Mouse (Mus musculus): ENCODE results near the gene Syce1l. TPM values are rescaled to one million over a fixed set of nuclear protein-coding genes. Genes with fewer than 3 reads are reported as not detected.

Gene Syce1l
- polyA plus RNA-seq, 1 experiment from 2014 or later = not detected

DNA sequence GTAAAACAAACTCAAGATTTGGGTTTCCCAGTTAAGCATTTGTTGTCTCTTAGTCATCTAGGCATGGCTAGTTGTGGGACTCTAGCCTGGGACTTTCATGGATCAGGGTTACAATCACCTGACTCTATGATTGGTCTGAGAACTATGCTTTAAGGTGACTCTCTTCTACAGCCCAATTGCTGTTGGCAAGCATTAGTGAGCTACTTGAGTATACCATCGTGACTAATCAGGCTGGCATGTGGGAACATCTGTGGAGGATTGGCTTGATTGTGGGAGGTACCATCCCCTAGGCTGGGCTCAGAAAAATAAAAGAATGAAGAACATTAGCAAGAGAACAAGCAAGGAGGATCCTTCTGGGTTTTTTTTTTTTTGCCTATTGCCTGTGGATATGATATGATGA lies 33.8 kb downstream of the Syce1l start:
- Histone ChIP-seq H3K4me2 (ENCODE audit: low read depth, low read length) (no peak overlapping the region), H3K9ac (replicated peaks; ENCODE audit: low read length) (no peak overlapping the region), H3K27ac (replicated peaks; ENCODE audit: low read depth, low read length) (no peak overlapping the region), H3K36me3 (replicated peaks; ENCODE audit: control insufficient read depth, insufficient read depth, low read depth, low read length) (no peaks in the 10 kb centered on the region), H3K4me1 (ENCODE audit: control insufficient read depth, insufficient read depth, low read length) (no peaks in the 10 kb centered on the region), H3K27me3 (ENCODE audit: control insufficient read depth, insufficient read depth, low read length) (no peaks in the 10 kb centered on the region), H3K4me3 (ENCODE audit: low read depth, low read length) (no peak overlapping the region), H3K9me3 (replicated peaks; ENCODE audit: control insufficient read depth, low read length) (no peaks in the 10 kb centered on the region)
- no peak for DNase-seq (ENCODE audit: low spot score)
- no peak for ATAC-seq (replicated peaks; ENCODE audit: insufficient number of reproducible peaks, low FRiP score, low TSS enrichment, low read depth)
- 89% methylated on average over 1 of the region's 1 CpGs for WGBS

- Histone ChIP-seq H3K9ac (replicated peaks; ENCODE audit: low read length) (no peak overlapping the region), H3K4me3 (ENCODE audit: low read depth, low read length) (no peak overlapping the region), H3K27ac (replicated peaks; ENCODE audit: low read depth, low read length) (no peak overlapping the region), H3K9me3 (replicated peaks; ENCODE audit: control insufficient read depth, low read length) (no peaks in the 10 kb centered on the region), H3K27me3 (ENCODE audit: control insufficient read depth, insufficient read depth, low read length) (no peaks in the 10 kb centered on the region), H3K36me3 (replicated peaks; ENCODE audit: control insufficient read depth, insufficient read depth, low read depth, low read length) (no peaks in the 10 kb centered on the region), H3K4me2 (ENCODE audit: low read depth, low read length) (no peak overlapping the region), H3K4me1 (ENCODE audit: control insufficient read depth, insufficient read depth, low read length) (no peaks in the 10 kb centered on the region)
- ATAC-seq (replicated peaks; ENCODE audit: insufficient number of reproducible peaks, low FRiP score, low TSS enrichment, low read depth) (no peak), DNase-seq (ENCODE audit: low spot score) (no peak)
- WGBS = 68% methylated on average over 3 of the region's 3 CpGs
These were observed 36.3 kb downstream of the Syce1l start for GRCm38 (mm10) chr8:113679361-113679760.

DNA sequence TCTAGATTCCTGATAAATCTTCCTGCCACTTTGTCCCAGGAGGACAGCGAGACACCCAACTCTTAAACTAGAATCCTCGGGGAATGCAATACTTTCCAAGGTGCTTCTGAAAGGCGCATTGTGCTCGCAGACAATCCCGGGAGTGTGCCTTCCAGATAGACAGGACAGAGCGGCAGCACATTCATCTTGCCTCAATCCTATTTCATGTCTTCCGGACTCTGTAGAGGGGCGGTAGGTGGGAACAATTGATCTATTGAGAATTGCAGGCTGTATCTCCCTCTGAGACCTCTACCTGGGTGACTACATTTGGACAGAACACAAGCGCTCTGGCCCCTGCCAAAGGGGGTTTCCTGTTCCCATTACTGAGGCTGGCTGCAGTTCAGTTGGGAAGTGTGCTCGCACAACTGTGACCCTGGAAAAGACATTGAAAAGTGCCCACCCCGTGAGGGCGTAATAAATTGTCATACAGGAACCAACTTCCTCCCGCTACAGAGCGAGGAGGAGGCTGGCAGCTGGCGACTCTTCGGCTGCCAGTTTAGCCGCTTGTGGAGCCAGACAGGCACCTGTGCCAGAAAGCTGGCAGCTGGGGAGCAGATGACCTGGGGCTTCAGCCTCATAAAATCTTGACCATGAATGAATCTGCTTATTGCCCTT lies 45.0 kb downstream of the Syce1l start:
- no peaks in the 10 kb centered on the region for H3K36me3 ChIP-seq (replicated peaks; ENCODE audit: control insufficient read depth, insufficient read depth, low read depth, low read length)
- H3K27ac ChIP-seq (replicated peaks; ENCODE audit: low read depth, low read length) = no peak overlapping the region
- H3K4me2 ChIP-seq (ENCODE audit: low read depth, low read length) = no peak overlapping the region
- no peak for DNase-seq (ENCODE audit: low spot score)
- WGBS = 54% methylated on average over 17 of the region's 17 CpGs
- no peak overlapping the region for H3K4me3 ChIP-seq (ENCODE audit: low read depth, low read length)
- no peaks in the 10 kb centered on the region for H3K9me3 ChIP-seq (replicated peaks; ENCODE audit: control insufficient read depth, low read length)
- no peaks in the 10 kb centered on the region for H3K27me3 ChIP-seq (ENCODE audit: control insufficient read depth, insufficient read depth, low read length)
- no peak overlapping the region for H3K9ac ChIP-seq (replicated peaks; ENCODE audit: low read length)
- no peaks in the 10 kb centered on the region for H3K4me1 ChIP-seq (ENCODE audit: control insufficient read depth, insufficient read depth, low read length)
- ATAC-seq (replicated peaks; ENCODE audit: insufficient number of reproducible peaks, low FRiP score, low TSS enrichment, low read depth) = no peak

GRCm38 (mm10) chr8:113688543-113688915 lies 45.5 kb downstream of the Syce1l start:
- 85% methylated on average over 8 of the region's 8 CpGs for WGBS
- Histone ChIP-seq H3K36me3 (replicated peaks; ENCODE audit: control insufficient read depth, insufficient read depth, low read depth, low read length) (no peaks in the 10 kb centered on the region), H3K27me3 (ENCODE audit: control insufficient read depth, insufficient read depth, low read length) (no peaks in the 10 kb centered on the region), H3K4me2 (ENCODE audit: low read depth, low read length) (no peak overlapping the region), H3K4me1 (ENCODE audit: control insufficient read depth, insufficient read depth, low read length) (no peaks in the 10 kb centered on the region), H3K9me3 (replicated peaks; ENCODE audit: control insufficient read depth, low read length) (no peaks in the 10 kb centered on the region), H3K9ac (replicated peaks; ENCODE audit: low read length) (no peak overlapping the region), H3K27ac (replicated peaks; ENCODE audit: low read depth, low read length) (no peak overlapping the region), H3K4me3 (ENCODE audit: low read depth, low read length) (no peak overlapping the region)
- ATAC-seq (replicated peaks; ENCODE audit: insufficient number of reproducible peaks, low FRiP score, low TSS enrichment, low read depth) (no peak), DNase-seq (ENCODE audit: low spot score) (no peak)

GRCm38 (mm10) chr8:113691622-113692343 lies 48.8 kb downstream of the Syce1l start:
- H3K9ac ChIP-seq (replicated peaks; ENCODE audit: low read length) = no peak overlapping the region
- H3K27ac ChIP-seq (replicated peaks; ENCODE audit: low read depth, low read length) = no peak overlapping the region
- DNase-seq (ENCODE audit: low spot score) (no peak), ATAC-seq (replicated peaks; ENCODE audit: insufficient number of reproducible peaks, low FRiP score, low TSS enrichment, low read depth) (no peak)
- no peaks in the 10 kb centered on the region for H3K4me1 ChIP-seq (ENCODE audit: control insufficient read depth, insufficient read depth, low read length)
- WGBS = 76% methylated on average over 14 of the region's 14 CpGs
- no peaks in the 10 kb centered on the region for H3K9me3 ChIP-seq (replicated peaks; ENCODE audit: control insufficient read depth, low read length)
- no peaks in the 10 kb centered on the region for H3K27me3 ChIP-seq (ENCODE audit: control insufficient read depth, insufficient read depth, low read length)
- no peak overlapping the region for H3K4me2 ChIP-seq (ENCODE audit: low read depth, low read length)
- H3K4me3 ChIP-seq (ENCODE audit: low read depth, low read length) = no peak overlapping the region
- H3K36me3 ChIP-seq (replicated peaks; ENCODE audit: control insufficient read depth, insufficient read depth, low read depth, low read length) = no peaks in the 10 kb centered on the region

DNA sequence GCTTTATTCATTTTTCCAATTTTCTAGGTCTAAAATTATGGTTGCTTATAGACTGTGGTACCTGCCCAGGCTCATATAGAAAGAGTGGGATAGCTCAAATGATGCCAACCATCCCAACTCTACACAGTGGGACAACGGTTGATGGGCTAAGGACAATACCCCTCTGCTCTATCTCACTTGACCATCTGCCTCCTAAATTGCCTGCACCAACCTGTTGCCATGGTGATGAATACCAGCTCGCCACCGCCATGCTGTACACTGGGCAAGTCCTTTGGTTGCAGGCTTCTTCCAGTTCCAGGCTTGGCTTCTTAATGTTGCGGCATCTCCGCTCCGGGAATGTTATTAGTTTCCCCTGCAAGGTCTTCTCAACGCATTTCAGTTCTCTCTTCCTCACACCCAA lies 62.0 kb downstream of the Syce1l start:
- H3K27me3 ChIP-seq (ENCODE audit: control insufficient read depth, insufficient read depth, low read length) = no peaks in the 10 kb centered on the region
- no peaks in the 10 kb centered on the region for H3K4me1 ChIP-seq (ENCODE audit: control insufficient read depth, insufficient read depth, low read length)
- H3K9me3 ChIP-seq (replicated peaks; ENCODE audit: control insufficient read depth, low read length) = no peaks in the 10 kb centered on the region
- no peak overlapping the region for H3K9ac ChIP-seq (replicated peaks; ENCODE audit: low read length)
- DNase-seq (ENCODE audit: low spot score) (no peak), ATAC-seq (replicated peaks; ENCODE audit: insufficient number of reproducible peaks, low FRiP score, low TSS enrichment, low read depth) (0 out of 2 replicates have a peak, but pooled peaks have one; percentile 48)
- WGBS = 73% methylated on average over 7 of the region's 7 CpGs
- H3K27ac ChIP-seq (replicated peaks; ENCODE audit: low read depth, low read length) = no peak overlapping the region
- H3K36me3 ChIP-seq (replicated peaks; ENCODE audit: control insufficient read depth, insufficient read depth, low read depth, low read length) = no peaks in the 10 kb centered on the region
- H3K4me2 ChIP-seq (ENCODE audit: low read depth, low read length) = no peak overlapping the region
- H3K4me3 ChIP-seq (ENCODE audit: low read depth, low read length) = no peak overlapping the region

Other genes with a start within 250 kb of the Syce1l start
- gene Mon1b, start 7.6 kb upstream of the Syce1l start, polyA plus RNA-seq (2014; fragmentation: Nextera tagmentation; extraction: Ambion mirVana) = 8.0 and 8.3 TPM in 2 replicates
- gene Adamts18, start 205.5 kb downstream of the Syce1l start, polyA plus RNA-seq (2014; fragmentation: Nextera tagmentation; extraction: Ambion mirVana) = 3.6 and 4.6 TPM in 2 replicates

Measured in embryonic facial prominence, embryonic 11.5 days (tissue).